Mouse (Mus musculus): ENCODE data around the gene Slc18a2. TPM values are rescaled to one million over a fixed set of nuclear protein-coding genes. Genes with fewer than 3 reads are reported as not detected.

The Slc18a2 gene
- total RNA-seq (2021), result 1 to 10 TPM; 2.0 to 2.5 TPM

GRCm38 (mm10) chr19:59260718-59261442, at the start of gene Slc18a2:
TSS of gene Slc18a2 (plus strand) at chr19:59260896.
- DNase-seq, result peak; percentile 33

DNA sequence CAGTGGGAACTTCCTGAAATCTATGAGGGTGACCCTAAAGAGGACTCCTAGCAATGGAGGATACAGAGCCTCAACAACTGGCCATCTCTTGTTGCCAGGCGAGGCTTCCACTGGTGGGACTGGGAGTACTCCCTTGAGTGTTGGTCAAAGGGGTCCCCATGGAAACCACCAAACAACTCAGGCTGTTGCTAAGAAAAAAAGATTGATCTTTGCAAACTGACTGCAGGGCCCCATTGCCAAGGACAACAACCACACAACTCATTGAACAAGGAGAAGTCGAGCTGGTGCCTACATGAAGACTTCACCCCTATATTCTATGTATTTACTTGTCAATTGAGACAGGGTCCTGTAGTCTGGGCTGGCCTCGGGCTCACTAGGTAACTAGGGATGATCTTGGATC, 43.8 kb upstream of the Slc18a2 start:
- DNase-seq, result no peak

- DNase-seq, result no peak
These were observed 41.7 kb upstream of the Slc18a2 start, which contains the start of gene Kcnk18 for GRCm38 (mm10) chr19:59218991-59219390. TSS of gene Kcnk18 (plus strand) at chr19:59219214.

- DNase-seq, result no peak
These were observed 39.6 kb upstream of the Slc18a2 start for GRCm38 (mm10) chr19:59221131-59221530.

DNA sequence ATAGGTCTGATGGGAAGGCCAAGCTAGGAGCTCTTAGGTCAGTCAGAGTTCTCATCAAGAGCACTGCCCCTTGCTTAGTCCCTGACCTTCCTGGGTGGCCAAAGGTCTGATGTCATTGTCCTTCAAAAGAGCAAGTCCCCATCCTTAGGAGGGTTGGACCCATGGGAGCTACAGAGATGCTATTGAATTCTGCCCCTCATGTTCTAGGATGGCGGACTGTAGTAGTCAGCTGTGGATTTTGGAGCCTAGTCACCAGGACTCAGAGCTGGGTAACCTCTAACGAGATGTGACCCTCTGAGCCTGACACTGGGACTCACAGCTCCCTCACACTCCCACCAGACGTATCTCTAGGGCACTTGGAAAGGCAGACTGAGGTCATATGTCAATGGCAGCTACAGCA, 32.3 kb upstream of the Slc18a2 start:
- DNase-seq, result no peak

- DNase-seq, result no peak
These were observed 27.9 kb upstream of the Slc18a2 start for GRCm38 (mm10) chr19:59232786-59233185.

DNA sequence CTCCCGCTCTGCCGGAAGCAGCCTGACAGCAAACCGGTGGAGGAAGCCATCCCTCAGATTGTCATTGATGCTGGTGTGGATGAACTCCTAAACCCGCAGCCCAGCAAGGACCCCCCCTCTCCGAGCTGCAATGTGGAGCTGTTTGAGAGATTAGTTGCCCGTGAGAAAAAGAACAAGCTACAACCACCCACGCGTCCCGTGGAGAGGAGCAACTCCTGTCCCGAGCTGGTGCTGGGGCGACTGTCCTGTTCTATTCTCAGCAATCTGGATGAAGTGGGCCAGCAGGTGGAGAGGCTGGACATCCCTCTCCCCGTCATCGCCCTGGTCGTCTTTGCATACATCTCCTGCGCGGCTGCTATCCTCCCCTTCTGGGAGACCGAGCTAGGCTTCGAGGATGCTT, 25.7 kb upstream of the Slc18a2 start:
- DNase-seq, result no peak

- no peak for DNase-seq
These were observed 24.6 kb upstream of the Slc18a2 start for GRCm38 (mm10) chr19:59236046-59236445.

GRCm38 (mm10) chr19:59238630-59239029, 22.1 kb upstream of the Slc18a2 start:
- no peak for DNase-seq

GRCm38 (mm10) chr19:59239124-59239817, 21.4 kb upstream of the Slc18a2 start:
- peak; percentile 92 for DNase-seq

GRCm38 (mm10) chr19:59241987-59242386, 18.7 kb upstream of the Slc18a2 start:
- no peak for DNase-seq

GRCm38 (mm10) chr19:59243057-59243456, 17.6 kb upstream of the Slc18a2 start:
- DNase-seq, result no peak

DNA sequence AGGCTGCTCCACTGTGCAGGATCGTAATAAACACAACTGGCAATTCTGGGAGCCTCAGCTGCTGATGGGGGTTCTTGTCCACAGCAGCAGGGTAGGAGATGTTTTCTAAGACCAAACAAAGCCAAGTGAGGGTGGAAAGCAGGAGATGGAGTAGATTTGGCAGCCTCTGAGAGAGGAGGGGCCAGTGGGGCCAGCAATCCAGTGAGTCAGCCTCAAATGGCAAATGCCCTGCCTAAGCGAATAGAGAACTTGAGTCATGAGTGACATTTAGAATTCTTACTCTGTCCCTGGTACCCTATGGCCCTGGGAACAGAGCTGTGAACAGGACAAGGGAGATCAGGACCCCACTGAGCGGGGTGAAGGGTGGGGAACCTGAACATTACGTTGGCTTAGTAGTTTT, 12.6 kb upstream of the Slc18a2 start:
- DNase-seq, result no peak

GRCm38 (mm10) chr19:59248553-59249286, 12.0 kb upstream of the Slc18a2 start:
- DNase-seq, result no peak

DNA sequence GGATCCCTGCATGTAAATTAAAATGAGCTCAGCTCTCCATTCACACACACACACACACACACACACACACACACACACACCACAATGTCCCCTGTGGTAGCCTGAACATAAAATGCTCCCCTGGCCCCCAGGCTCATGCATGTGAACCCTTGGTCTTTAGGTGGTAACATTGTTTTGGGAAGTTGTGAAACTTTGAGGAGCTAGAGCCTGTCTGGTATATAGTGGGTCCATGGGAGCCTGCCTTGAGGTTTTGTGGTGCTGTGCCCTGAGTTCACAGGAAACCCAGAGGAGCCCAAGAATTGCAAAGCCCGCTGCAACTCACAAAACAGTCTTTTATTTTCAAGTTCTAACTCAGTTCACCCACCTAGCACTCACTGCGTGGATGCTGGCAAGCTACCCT, 8.0 kb upstream of the Slc18a2 start:
- DNase-seq, result no peak

GRCm38 (mm10) chr19:59259633-59260032, 1.1 kb upstream of the Slc18a2 start:
- no peak for DNase-seq

GRCm38 (mm10) chr19:59261604-59262003, 908 bp downstream of the Slc18a2 start:
- DNase-seq, result no peak

- no peak for DNase-seq
These were observed 2.5 kb downstream of the Slc18a2 start for GRCm38 (mm10) chr19:59263171-59263570.

- no peak for DNase-seq
These were observed 4.3 kb downstream of the Slc18a2 start for GRCm38 (mm10) chr19:59264838-59265532.

GRCm38 (mm10) chr19:59265907-59266306, 5.2 kb downstream of the Slc18a2 start:
- no peak for DNase-seq

GRCm38 (mm10) chr19:59267417-59267963, 6.8 kb downstream of the Slc18a2 start:
- peak; percentile 27 for DNase-seq

GRCm38 (mm10) chr19:59273190-59273589, 12.5 kb downstream of the Slc18a2 start:
- no peak for DNase-seq

Measured in heart, postnatal 4 days (tissue).